Comparison of ENCODE assay signal across 22 mouse cellular contexts in the genomic region with DNA sequence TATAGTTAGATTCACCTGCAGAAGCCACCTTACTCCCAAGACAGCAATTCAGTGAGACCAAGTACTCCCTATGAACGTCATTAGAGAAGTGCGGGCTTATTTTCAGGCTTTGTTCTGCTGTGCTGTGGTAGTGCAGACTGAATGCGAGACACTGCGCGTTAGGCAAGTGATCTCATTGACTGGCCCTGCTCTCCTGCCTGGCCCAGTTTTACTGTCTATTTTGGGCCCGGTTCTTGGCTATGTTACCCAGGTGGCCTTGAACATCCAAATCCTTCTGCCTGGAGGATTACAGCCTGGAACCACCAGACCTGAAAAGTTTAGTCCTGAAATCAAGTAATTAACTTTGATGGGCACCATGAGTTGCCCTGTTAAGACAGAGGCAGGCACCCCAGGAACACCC. TPM values are rescaled to one million over a fixed set of nuclear protein-coding genes. Genes with fewer than 3 reads are reported as not detected.
DNase-seq lines count a peak whose midpoint lies in the region; ATAC-seq and TF ChIP-seq lines count a peak whose summit lies in the region.
"Had no signal": no experiment of that assay in that cellular context is flagged by ENCODE, and none has a peak within 500 bp of the region (broad histone marks: within the 10 kb centered on the region; RNA-seq: fewer than 3 reads in every experiment).

No protein-coding gene starts in this region.

- H3K27me3 ChIP-seq in cerebellum, adult 2 months (ENCODE audit: control insufficient read depth, insufficient read depth, low read length): no peaks in the 10 kb centered on the region
- H3K27me3 ChIP-seq in midbrain, embryonic 15.5 days (replicated peaks): no peaks in the 10 kb centered on the region
- H3K27me3 ChIP-seq: CH12.LX; forebrain, embryonic 12.5 days; heart, embryonic 12.5 days; limb, embryonic 15.5 days; midbrain, embryonic 13.5 days had no signal

- DNase-seq in cerebellum, adult 2 months: peak; percentile 40 to 42
- no peak for DNase-seq in cerebellum, adult 9-11 months
- peak; percentile 37 to 53 for DNase-seq in gastrocnemius, adult 8-10 months (ENCODE audit: low spot score in 2 of 2)
- DNase-seq in gastrocnemius, postnatal 36 days: no peak
- DNase-seq in adrenal gland, adult 8-10 months: peak; percentile 25
- DNase-seq in adrenal gland, postnatal 36 days: peak; percentile 33 to 42
- DNase-seq: kidney, adult 8-10 months; kidney, postnatal 25 days; liver, postnatal 0 days; lung, postnatal 10 days; spleen, adult 18-20 months; thymus, postnatal 36 days had no signal

- H3K9me3 ChIP-seq in midbrain, embryonic 15.5 days: no peaks in the 10 kb centered on the region
- H3K9me3 ChIP-seq: embryonic facial prominence, embryonic 10.5 days; forebrain, embryonic 12.5 days; heart, embryonic 12.5 days; limb, embryonic 15.5 days; midbrain, embryonic 13.5 days had no signal

- no peak for ATAC-seq in midbrain, embryonic 15.5 days (replicated peaks)
- ATAC-seq: liver, postnatal 0 days; midbrain, embryonic 13.5 days had no signal

- no peaks in the 10 kb centered on the region for H3K4me1 ChIP-seq in cerebellum, adult 2 months (ENCODE audit: control insufficient read depth, insufficient read depth, low read length)
- no peaks in the 10 kb centered on the region for H3K4me1 ChIP-seq in midbrain, embryonic 15.5 days
- H3K4me1 ChIP-seq: embryonic facial prominence, embryonic 10.5 days; forebrain, embryonic 12.5 days; heart, embryonic 12.5 days; limb, embryonic 15.5 days; midbrain, embryonic 13.5 days had no signal

- no peak overlapping the region for H3K9ac ChIP-seq in midbrain, embryonic 15.5 days
- H3K9ac ChIP-seq: forebrain, embryonic 12.5 days; heart, embryonic 12.5 days; hindbrain, embryonic 14.5 days; limb, embryonic 15.5 days; liver, postnatal 0 days; midbrain, embryonic 13.5 days had no signal

- no peak for TF ChIP-seq POLR2A in cerebellum, adult 2 months (IDR thresholded peaks at IDR 0.05; ENCODE audit: borderline replicate concordance, insufficient read depth, low read length)

- H3K36me3 ChIP-seq in midbrain, embryonic 15.5 days (replicated peaks): peaks cover 30% of the 10 kb centered on the region

- intact Hi-C loops in gastrocnemius, postnatal 36 days (cut with DNase I): no loop called here

- no peak overlapping the region for H3K27ac ChIP-seq in cerebellum, adult 2 months (ENCODE audit: insufficient read depth, low read length)
- no peak overlapping the region for H3K27ac ChIP-seq in midbrain, embryonic 15.5 days
- H3K27ac ChIP-seq: embryonic facial prominence, embryonic 10.5 days; forebrain, embryonic 12.5 days; hindbrain, embryonic 14.5 days; limb, embryonic 15.5 days; midbrain, embryonic 13.5 days had no signal

- H3K4me2 ChIP-seq in midbrain, embryonic 15.5 days: no peak overlapping the region
- H3K4me2 ChIP-seq: forebrain, embryonic 12.5 days; heart, embryonic 12.5 days; hindbrain, embryonic 14.5 days; limb, embryonic 15.5 days; midbrain, embryonic 13.5 days had no signal

- WGBS in cerebellum, adult 2 months: 40% methylated on average over 6 of the region's 6 CpGs
- WGBS in midbrain, embryonic 15.5 days: 87% methylated on average over 6 of the region's 6 CpGs

- H3K4me3 ChIP-seq in cerebellum, adult 2 months (replicated peaks; ENCODE audit: insufficient read depth, low read depth, low read length): no peak overlapping the region
- no peak overlapping the region for H3K4me3 ChIP-seq in midbrain, embryonic 15.5 days
- H3K4me3 ChIP-seq: embryonic facial prominence, embryonic 10.5 days; forebrain, embryonic 12.5 days; heart, embryonic 12.5 days; limb, embryonic 15.5 days; midbrain, embryonic 13.5 days; myocyte had no signal

- no peak for TF ChIP-seq CTCF in cerebellum, adult 2 months (IDR thresholded peaks at IDR 0.05; ENCODE audit: borderline replicate concordance, insufficient read depth, low read depth, low read length)

RNA-seq across cellular contexts. Expression of gene Nt5c3, which starts 35.2 kb away (rescaled TPM):
- 38.8 and 47.7 TPM in 2 replicates for polyA plus RNA-seq in cerebellum, adult 2 months (2012; rRNA removed)
- 10 to 100 TPM; 42.6 to 57.6 (median 54.1) TPM for total RNA-seq in gastrocnemius, adult 8-10 months (2022)
- total RNA-seq in gastrocnemius, postnatal 36 days (2021): 10 to 100 TPM; 54.5 to 56.3 TPM
- 10 to 100 TPM; 24.7 to 34.6 (median 29.4) TPM for total RNA-seq in adrenal gland, adult 8-10 months (2022)
- total RNA-seq in adrenal gland, postnatal 36 days (2021): 10 to 100 TPM; 23.8 to 24.1 TPM
- polyA plus RNA-seq in midbrain, embryonic 15.5 days (2015; fragmentation: Nextera tagmentation; extraction: Ambion mirVana): 163 and 169 TPM in 2 replicates

RNA-seq across cellular contexts. Expression of gene Vmn1r4, which starts 35.3 kb away (rescaled TPM):
- 0.33 and 0.59 TPM in 2 replicates for polyA plus RNA-seq in cerebellum, adult 2 months (2012; rRNA removed)
- under 1 TPM in 1 of 4 experiments, not detected in 3; 0.19 TPM for total RNA-seq in gastrocnemius, adult 8-10 months (2022)
- total RNA-seq in gastrocnemius, postnatal 36 days (2021): under 1 TPM in 1 of 2 experiments, not detected in 1; 0.25 TPM
- total RNA-seq in adrenal gland, adult 8-10 months (2022): 1 to 10 TPM in 1 of 4 experiments, under 1 TPM in 3; 0.46 to 1.1 (median 0.52) TPM
- under 1 TPM; 0.20 to 0.40 TPM for total RNA-seq in adrenal gland, postnatal 36 days (2021)
- polyA plus RNA-seq in midbrain, embryonic 15.5 days (2015; fragmentation: Nextera tagmentation; extraction: Ambion mirVana): 0.50 and 0.61 TPM in 2 replicates
- polyA plus RNA-seq: stomach, embryonic 14.5 days had no signal

RNA-seq across cellular contexts. Expression of gene Fkbp9, which starts 56.7 kb away (rescaled TPM):
- polyA plus RNA-seq in cerebellum, adult 2 months (2012; rRNA removed): 19.3 and 19.7 TPM in 2 replicates
- total RNA-seq in gastrocnemius, adult 8-10 months (2022): 10 to 100 TPM; 58.9 to 65.0 (median 60.8) TPM
- total RNA-seq in gastrocnemius, postnatal 36 days (2021): 10 to 100 TPM; 44.4 to 48.4 TPM
- 100 to 1,000 TPM in 1 of 4 experiments, 10 to 100 TPM in 3; 72.5 to 109 (median 90.2) TPM for total RNA-seq in adrenal gland, adult 8-10 months (2022)
- 10 to 100 TPM; 72.1 to 75.9 TPM for total RNA-seq in adrenal gland, postnatal 36 days (2021)
- 31.9 and 33.3 TPM in 2 replicates for polyA plus RNA-seq in midbrain, embryonic 15.5 days (2015; fragmentation: Nextera tagmentation; extraction: Ambion mirVana)

Comparison
In these comparisons a context has a peak if more than half of its experiments do, and no peak if none do; other contexts are left out.
1. DNase-seq: peak in cerebellum, adult 2 months (2 of 2), gastrocnemius, adult 8-10 months (2 of 2), adrenal gland, adult 8-10 months (single experiment) and adrenal gland, postnatal 36 days (2 of 2); none in cerebellum, adult 9-11 months (single experiment) and gastrocnemius, postnatal 36 days (0 of 2).